Mouse (Mus musculus): ENCODE measurements around the gene Mtmr3. TPM values are rescaled to one million over a fixed set of nuclear protein-coding genes. Genes with fewer than 3 reads are reported as not detected.

The Mtmr3 gene
- total and polyA plus RNA-seq, 3 experiments = 31.7 to 46.3 (median 32.5) TPM

DNA sequence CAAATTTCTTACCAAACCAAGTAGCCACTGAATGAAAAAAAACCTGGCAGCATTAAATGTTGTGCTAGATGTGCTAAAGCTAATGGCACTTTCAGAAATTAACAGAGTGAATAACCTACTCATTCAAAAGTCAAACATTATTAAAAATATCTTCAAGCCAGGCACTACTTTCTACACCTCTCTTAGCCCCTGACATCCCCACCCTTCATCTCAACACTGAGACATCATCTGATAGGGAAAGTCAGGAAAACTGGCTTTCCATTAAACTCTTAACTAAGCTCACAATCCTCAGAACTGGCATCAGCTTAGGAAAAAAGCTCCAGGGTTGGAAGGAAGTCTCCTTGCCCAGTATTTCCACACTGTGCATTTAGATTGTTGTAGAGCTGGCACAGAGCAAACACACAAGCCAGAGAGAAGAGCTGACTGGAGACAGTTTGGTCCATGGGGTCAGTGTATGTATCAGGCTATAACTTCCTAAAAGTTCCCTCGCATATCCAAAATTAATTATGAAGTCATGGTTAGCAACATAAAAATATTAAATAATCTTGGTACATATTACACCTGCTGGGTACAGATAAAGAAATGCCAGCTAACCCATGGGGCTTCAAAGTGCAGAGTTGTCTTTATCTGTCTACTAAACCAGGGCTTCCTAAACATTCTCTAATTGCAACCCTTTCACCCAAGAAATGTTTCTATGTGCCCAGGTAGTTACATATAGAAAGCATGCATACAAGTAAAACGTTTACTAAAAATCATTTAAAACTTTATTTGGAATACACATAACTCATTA lies 41.2 kb downstream of the Mtmr3 start:
- Histone ChIP-seq H3K27ac (ENCODE audit: insufficient read depth, low read depth) (no peak overlapping the region), H3K9ac (ENCODE audit: insufficient read depth, low read depth) (no peak overlapping the region), H3K36me3 (replicated peaks in 1 of 2; ENCODE audit: control insufficient read depth in 1 of 2, insufficient read depth in 1 of 2, low read length in 1 of 2) (peaks cover 0 to 12% of the 10 kb centered on the region in 2 experiments), H3K27me3 (replicated peaks) (no peaks in the 10 kb centered on the region), H3K4me2 (ENCODE audit: insufficient read depth, low read depth, poor library complexity, severe bottlenecking) (no peak overlapping the region), H3K79me2 (replicated peaks; ENCODE audit: control insufficient read depth, extremely low read depth, insufficient read depth, poor library complexity, severe bottlenecking) (peaks cover 14% of the 10 kb centered on the region), H3K4me3 (replicated peaks in 1 of 3; ENCODE audit: low read depth in 2 of 3, low read length in 2 of 3, poor library complexity in 1 of 3) (no peak overlapping the region), H3K9me3 (replicated peaks; ENCODE audit: low read length) (no peaks in the 10 kb centered on the region), H3K4me1 (ENCODE audit: control insufficient read depth in 1 of 2, insufficient read depth in 2 of 2) (peaks cover 0 to 6% of the 10 kb centered on the region in 2 experiments; a peak in 1 of 4 replicates)
- in situ Hi-C loops (cut with MboI; ENCODE audit: low pct_ligation_motif_present, low pct_unique_long_range_greater_than_20kb, low sequenced_read_pairs) (no loop called here), dilution Hi-C loops (cut with MboI; ENCODE audit: extremely low pct_ligation_motif_present, extremely low pct_unique_long_range_greater_than_20kb, low sequenced_read_pairs) (no loop called here)
- DNase-seq (ENCODE audit: extremely low read depth) = no peak
- TF ChIP-seq PAX5 (IDR thresholded peaks at IDR 0.05; ENCODE audit: low read length) (no peak), MAX (IDR thresholded peaks at IDR 0.05; ENCODE audit: low read length) (no peak), MEF2A (IDR thresholded peaks at IDR 0.05; ENCODE audit: borderline replicate concordance, low read depth, low read length) (no peak), JUN (IDR thresholded peaks at IDR 0.05; ENCODE audit: insufficient read depth, low read depth, low read length) (no peak), POLR2A (IDR thresholded peaks at IDR 0.05; ENCODE audit: low read depth, low read length) (no peak)

GRCm38 (mm10) chr11:4547569-4547968 lies 47.1 kb downstream of the Mtmr3 start:
- Histone ChIP-seq H3K27ac (ENCODE audit: insufficient read depth, low read depth) (no peak overlapping the region), H3K4me3 (replicated peaks in 1 of 3; ENCODE audit: low read depth in 2 of 3, low read length in 2 of 3, poor library complexity in 1 of 3) (no peak overlapping the region), H3K27me3 (replicated peaks) (no peaks in the 10 kb centered on the region), H3K79me2 (replicated peaks; ENCODE audit: control insufficient read depth, extremely low read depth, insufficient read depth, poor library complexity, severe bottlenecking) (peaks cover 26% of the 10 kb centered on the region), H3K4me1 (ENCODE audit: control insufficient read depth in 1 of 2, insufficient read depth in 2 of 2) (peaks cover 0 to 21% of the 10 kb centered on the region in 2 experiments; a peak in 2 of 4 replicates), H3K4me2 (ENCODE audit: insufficient read depth, low read depth, poor library complexity, severe bottlenecking) (no peak overlapping the region), H3K9me3 (replicated peaks; ENCODE audit: low read length) (no peaks in the 10 kb centered on the region), H3K36me3 (replicated peaks in 1 of 2; ENCODE audit: control insufficient read depth in 1 of 2, insufficient read depth in 1 of 2, low read length in 1 of 2) (peaks cover 0 to 12% of the 10 kb centered on the region in 2 experiments), H3K9ac (ENCODE audit: insufficient read depth, low read depth) (no peak overlapping the region)
- in situ Hi-C loops (cut with MboI; ENCODE audit: low pct_ligation_motif_present, low pct_unique_long_range_greater_than_20kb, low sequenced_read_pairs) (no loop called here), dilution Hi-C loops (cut with MboI; ENCODE audit: extremely low pct_ligation_motif_present, extremely low pct_unique_long_range_greater_than_20kb, low sequenced_read_pairs) (no loop called here)
- DNase-seq (ENCODE audit: extremely low read depth) = no peak
- no peak for TF ChIP-seq HCFC1 (IDR thresholded peaks at IDR 0.05; ENCODE audit: low read depth, low read length)
- TF ChIP-seq SIN3A (IDR thresholded peaks at IDR 0.05; ENCODE audit: low read length) = no peak
- TF ChIP-seq UBTF (IDR thresholded peaks at IDR 0.05; ENCODE audit: low read depth, low read length) = no peak
- no peak for TF ChIP-seq BHLHE40 (IDR thresholded peaks at IDR 0.05; ENCODE audit: low read depth, low read length)
- no peak for TF ChIP-seq TCF12 (IDR thresholded peaks at IDR 0.05; ENCODE audit: low read depth, low read length)
- no peak for TF ChIP-seq SMC3 (IDR thresholded peaks at IDR 0.05; ENCODE audit: low read depth, low read length)
- TF ChIP-seq PAX5 (IDR thresholded peaks at IDR 0.05; ENCODE audit: low read length) = no peak
- no peak for TF ChIP-seq USF1 (IDR thresholded peaks at IDR 0.05; ENCODE audit: low read depth, low read length)
- no peak for TF ChIP-seq USF2 (conservative IDR thresholded peaks at IDR 0.05; ENCODE audit: low read depth, low read length)
- TF ChIP-seq IRF4 (IDR thresholded peaks at IDR 0.05; ENCODE audit: low read depth, low read length) = no peak
- TF ChIP-seq CHD1 (IDR thresholded peaks at IDR 0.05; ENCODE audit: low read depth, low read length) = no peak
- TF ChIP-seq POLR2A (IDR thresholded peaks at IDR 0.05; ENCODE audit: low read depth, low read length) = no peak
- no peak for TF ChIP-seq CHD2 (IDR thresholded peaks at IDR 0.05; ENCODE audit: low read length)
- no peak for TF ChIP-seq RCOR1 (conservative IDR thresholded peaks at IDR 0.05; ENCODE audit: low read depth, low read length)
- TF ChIP-seq POLR2AphosphoS2 (IDR thresholded peaks at IDR 0.05; ENCODE audit: low read depth, low read length) = no peak
- no peak for TF ChIP-seq JUND (conservative IDR thresholded peaks at IDR 0.05; ENCODE audit: low read depth, low read length)

Data from CH12.LX (cell line).